Mouse (Mus musculus) gastrocnemius, adult 18-20 months (tissue): ENCODE measurements around the gene Mid1. TPM values are rescaled to one million over a fixed set of nuclear protein-coding genes. Genes with fewer than 3 reads are reported as not detected.
A peak's percentile ranks its signal among the peaks of the same experiment; 100 is the strongest.
"Not testable (repeated sequence)": the region's sequence is repeated elsewhere in the genome, so short reads cannot be mapped to it uniquely, and the experiment has no call there.

Source experiments
- DNase-seq: peaks from one replicate; pipeline ENCODE4 v3.0.0; 2021; ENCODE audit warnings: low spot score
- total RNA-seq, 2 experiments: library from RNA; stranded (reverse); gene quantifications; 2 replicates each; pipeline ENCODE4 v1.2.3; 2021

The Mid1 gene
- total RNA-seq, 2 experiments from 2014 or later, result 3.7 to 7.3 TPM

DNA sequence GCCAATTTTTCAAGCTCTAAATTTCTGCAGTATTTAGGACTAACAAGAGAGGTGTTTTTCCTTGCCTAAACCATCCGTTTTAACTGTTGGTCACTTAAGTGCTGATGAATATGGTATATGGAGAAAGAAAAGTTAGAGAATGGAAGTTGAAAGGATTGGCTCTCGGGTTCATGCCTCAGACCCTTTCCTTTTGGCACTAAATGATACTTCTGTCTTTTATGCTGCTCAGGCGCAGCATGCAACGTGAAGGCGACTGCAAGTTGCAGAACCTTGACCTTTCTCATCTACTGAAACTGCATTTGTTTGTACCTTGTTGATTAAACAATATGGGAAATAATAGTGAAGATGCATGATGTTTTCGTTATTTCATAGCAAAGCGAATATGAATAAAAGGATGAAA lies 285.5 kb downstream of the Mid1 start:
- DNase-seq, result not testable (repeated sequence)

DNA sequence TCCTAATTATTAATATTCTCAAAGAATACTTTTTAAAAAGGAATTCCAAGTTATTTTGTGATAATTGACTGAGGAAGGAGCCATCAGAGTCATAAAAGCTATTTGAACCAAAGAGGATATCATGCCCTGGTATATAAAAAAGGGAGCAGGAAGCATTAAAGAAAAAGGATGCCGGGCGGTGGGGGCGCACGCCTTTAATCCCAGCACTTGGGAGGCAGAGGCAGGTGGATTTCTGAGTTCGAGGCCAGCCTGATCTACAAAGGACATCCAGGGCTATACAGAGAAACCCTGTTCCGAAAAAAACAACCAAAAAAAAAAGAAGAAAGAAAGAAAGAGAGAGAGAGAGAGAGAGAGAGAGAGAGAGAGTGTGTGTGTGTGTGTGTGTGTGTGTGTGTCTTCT lies 286.6 kb downstream of the Mid1 start:
- DNase-seq, result not testable (repeated sequence)

DNA sequence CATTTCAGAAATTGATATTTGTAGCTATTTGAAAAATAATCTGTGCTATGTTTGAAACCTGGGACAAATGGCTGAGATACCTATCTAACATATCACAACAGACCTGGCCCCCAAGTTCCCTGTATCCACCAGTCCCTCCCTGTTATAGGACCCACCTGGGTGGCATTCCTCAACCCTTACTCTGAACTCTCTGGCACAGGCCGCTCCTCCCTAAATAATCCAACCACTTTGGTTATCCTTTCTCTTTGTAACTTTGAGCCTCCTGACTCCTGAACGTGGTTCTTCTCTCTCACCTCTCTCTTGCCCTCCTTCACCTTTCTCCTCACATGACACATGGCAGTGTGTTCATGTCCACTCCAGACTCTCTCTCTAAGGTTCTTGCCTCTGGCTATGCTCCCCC lies 287.1 kb downstream of the Mid1 start:
- DNase-seq, result not testable (repeated sequence)

- DNase-seq, result not testable (repeated sequence)
Observed at GRCm38 (mm10) chrX:169972791-169973494, 287.9 kb downstream of the Mid1 start.

DNA sequence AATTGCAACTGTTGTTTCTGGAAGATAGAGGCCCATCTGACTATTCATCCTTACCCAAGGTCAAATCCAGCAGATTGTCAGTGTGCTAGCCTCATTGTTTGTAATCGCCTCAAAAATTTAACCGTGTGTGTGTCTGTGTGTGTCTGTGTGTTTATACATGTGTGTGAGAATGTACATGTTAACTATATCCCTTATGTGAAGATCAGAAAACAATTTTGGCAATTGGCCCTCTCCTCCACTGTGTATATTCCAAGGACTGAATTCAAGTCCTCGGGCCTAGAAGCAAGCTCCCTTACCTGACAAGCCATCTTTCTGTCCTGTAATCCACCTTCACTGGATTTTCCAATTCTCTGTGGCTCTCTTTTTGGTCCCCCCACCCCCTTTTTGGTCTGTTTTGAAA lies 288.8 kb downstream of the Mid1 start:
- DNase-seq, result not testable (repeated sequence)

- not testable (repeated sequence) for DNase-seq
Observed at GRCm38 (mm10) chrX:169974456-169974855, 289.5 kb downstream of the Mid1 start.

GRCm38 (mm10) chrX:169974974-169975373 lies 290.0 kb downstream of the Mid1 start:
- not testable (repeated sequence) for DNase-seq

GRCm38 (mm10) chrX:169975681-169976131 lies 290.7 kb downstream of the Mid1 start:
- peak; percentile 30 for DNase-seq

- not testable (repeated sequence) for DNase-seq
Observed at GRCm38 (mm10) chrX:169976340-169976739, 291.3 kb downstream of the Mid1 start.

DNA sequence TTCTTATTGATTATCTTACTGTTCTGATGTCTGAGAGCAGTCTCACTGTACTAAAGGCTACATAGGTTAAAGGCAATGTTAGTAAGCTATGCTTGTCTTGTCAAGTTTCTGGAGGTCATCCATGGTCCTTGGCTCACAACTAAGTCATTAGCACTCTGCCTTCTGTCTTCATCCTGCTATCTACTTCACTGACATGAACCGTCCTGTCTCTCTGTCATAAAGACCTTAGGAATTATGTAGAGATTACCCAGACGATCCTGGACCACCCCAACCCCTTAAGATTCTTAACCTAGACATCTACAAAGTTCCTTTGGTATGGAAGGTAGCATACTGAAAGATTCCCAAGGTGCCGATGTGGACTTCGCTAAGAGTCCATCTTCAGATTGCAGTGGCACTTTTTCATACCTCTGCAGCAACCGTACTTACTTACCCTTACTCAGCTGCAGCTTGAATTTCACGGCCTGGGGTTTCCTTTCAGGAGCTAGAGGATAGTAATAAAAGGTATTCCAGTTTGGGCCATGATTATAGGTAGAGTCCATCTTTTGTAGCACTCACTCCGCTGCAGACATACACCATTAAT lies 292.9 kb downstream of the Mid1 start:
- DNase-seq, result not testable (repeated sequence)

DNA sequence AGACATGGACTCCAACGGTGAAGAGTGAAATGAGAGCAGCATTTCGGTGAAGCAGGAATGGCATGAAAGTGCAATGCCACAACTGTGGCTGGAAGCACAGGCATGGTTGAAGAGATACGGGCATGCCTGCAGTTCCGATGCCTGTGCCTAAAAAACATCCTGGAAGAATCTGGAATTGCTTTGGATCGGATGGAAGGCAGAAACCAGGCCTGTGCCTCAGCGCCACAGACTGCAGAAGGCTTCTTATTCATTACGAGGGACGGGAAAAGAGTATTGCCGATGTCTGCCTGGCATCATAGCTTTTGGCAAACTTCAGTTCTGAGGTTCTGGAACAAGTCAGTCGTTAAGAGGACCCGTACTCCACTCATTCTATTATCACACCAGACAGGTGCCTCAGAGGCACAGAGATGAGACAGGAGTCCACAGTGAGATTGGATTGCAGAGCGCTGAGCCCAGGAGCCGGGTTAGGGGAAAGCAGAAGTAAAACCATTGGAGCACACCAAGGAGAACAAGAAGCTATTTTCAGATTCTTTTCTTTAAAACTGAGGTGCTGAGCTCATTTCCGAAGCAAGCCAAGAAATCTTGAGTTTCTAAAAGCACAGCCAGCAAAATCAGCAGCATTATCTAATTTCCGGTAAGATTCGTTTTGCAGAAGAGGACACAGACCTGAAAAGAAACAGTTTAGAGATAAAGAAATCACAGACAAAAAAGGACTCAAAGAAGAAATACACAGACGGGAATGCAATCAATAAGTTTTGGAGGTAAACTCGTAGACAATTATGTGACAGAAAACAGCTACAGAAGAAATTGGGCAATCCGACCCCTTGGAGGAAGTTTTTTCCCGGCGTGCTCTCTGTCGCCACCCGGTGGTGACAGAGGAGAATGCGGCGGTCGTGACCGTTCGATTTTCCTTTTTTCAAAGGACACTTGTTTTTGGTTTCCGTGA lies 293.7 kb downstream of the Mid1 start:
- peak; percentile 77 for DNase-seq

DNA sequence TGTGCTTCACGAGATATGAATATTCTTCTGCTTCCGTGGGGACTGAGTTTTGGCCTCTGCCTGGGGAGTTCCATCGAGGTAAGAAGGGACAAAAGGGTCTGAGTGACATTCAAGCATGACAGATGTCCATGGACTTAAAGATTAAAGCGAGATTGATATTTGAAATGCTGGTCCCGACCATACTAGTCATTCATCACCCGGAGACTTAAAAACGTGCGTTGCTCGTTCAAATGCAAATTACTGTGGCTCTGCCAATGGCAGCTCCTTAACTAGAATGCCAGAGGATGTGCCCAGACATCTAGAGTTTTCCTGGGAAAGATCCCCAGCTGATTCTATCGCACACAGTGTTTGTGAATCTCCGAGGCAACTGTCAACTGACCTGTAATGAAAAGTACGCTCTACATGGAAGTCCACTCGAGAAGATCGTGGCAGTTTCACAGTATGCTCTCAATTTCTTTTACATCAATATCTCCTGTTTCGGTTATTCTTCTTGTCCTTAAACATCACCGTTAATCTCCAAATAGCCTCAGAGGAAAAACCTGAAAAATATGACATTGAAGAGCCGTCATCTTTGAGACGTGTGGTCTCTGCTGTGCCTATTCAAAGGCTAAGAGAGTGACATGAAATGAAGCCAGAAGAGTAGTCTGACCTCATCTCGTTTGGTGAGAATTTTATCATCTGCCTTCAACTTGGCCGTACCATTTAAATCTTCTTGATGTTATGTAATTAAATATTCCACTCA lies 294.6 kb downstream of the Mid1 start:
- not testable (repeated sequence) for DNase-seq

DNA sequence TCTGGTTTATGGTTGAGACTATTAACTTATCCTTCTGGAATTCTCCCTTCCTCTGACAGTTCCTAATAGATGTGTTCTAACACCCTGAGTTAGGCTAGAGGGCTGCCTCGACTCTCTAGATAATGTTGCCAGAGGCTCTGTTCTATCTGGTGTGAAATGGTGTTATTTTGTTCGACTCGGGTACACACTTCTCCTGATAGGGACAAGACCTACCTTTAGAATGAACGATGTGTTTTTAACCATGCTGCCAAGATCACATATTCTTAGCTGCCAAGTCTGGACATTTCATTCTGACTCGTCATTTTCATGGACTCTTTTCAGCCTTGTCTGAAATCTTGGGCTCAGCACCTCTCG lies 295.2 kb downstream of the Mid1 start:
- DNase-seq, result not testable (repeated sequence)

- DNase-seq, result no peak
Observed at GRCm38 (mm10) chrX:169980809-169981289, 295.9 kb downstream of the Mid1 start.

- DNase-seq, result not testable (repeated sequence)
Observed at GRCm38 (mm10) chrX:169981761-169982181, 296.8 kb downstream of the Mid1 start.

- not testable (repeated sequence) for DNase-seq
Observed at GRCm38 (mm10) chrX:169982606-169983400, 297.8 kb downstream of the Mid1 start.

GRCm38 (mm10) chrX:169983401-169984165 lies 298.6 kb downstream of the Mid1 start:
- not testable (repeated sequence) for DNase-seq

DNA sequence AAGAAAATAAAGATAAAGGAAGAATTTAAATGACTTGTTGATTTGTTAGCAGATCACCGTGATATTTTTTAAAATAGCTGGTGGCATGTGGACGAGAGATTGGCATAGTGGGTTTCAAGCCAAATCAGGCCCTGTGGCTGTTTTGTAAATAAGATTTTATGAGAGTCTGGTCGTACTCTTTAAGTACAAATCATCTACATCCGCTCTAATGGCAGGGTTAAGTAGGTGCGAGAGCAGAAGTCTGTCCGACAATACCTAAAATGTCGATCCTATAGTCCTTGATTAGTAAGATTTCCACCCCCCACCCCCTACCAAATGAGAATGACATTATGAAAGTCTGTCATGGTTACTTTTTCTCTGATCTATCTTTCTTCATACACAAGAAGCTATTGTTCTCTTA lies 299.3 kb downstream of the Mid1 start:
- not testable (repeated sequence) for DNase-seq

DNA sequence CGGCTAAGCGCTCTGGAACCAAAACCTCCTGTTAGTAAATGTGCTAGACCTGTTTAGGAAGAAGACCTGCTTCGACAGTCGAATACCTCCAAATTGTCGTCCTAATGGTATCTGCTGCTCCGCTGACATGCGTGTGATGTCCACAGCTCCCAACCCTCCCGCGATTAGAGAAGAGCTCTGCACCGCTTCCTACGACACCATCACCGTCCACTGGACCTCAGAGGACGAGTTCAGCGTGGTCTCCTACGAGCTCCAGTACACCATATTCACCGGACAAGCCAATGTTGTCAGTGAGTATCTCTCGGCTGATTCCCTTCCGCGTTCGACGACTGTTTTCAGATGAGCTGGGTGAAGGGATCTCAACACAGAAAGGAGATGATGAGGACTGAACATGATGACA lies 299.9 kb downstream of the Mid1 start:
- not testable (repeated sequence) for DNase-seq
